Mouse (Mus musculus): ENCODE measurements around the gene Tdp1.
A peak's percentile ranks its signal among the peaks of the same experiment; 100 is the strongest.

The Tdp1 gene

DNA sequence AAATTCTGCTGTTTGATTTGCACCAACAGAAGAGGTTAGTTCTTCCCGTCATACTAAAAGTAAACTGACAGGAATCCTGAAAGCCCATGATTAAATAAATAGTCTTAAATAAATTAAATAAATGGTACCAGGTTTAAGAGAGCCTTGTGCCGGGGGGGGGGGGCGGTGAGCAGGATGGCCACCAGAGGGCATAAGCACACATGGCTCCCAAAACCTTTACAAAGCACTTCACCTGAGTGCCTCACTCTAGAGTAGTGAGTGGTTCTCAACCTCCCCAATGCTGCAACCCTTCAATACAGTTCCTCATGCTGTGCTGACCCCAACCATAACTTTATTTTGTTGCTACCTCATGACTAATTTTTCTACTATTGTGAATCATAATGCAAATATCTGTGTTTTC, 15.7 kb downstream of the Tdp1 start:
- no peak for DNase-seq

DNA sequence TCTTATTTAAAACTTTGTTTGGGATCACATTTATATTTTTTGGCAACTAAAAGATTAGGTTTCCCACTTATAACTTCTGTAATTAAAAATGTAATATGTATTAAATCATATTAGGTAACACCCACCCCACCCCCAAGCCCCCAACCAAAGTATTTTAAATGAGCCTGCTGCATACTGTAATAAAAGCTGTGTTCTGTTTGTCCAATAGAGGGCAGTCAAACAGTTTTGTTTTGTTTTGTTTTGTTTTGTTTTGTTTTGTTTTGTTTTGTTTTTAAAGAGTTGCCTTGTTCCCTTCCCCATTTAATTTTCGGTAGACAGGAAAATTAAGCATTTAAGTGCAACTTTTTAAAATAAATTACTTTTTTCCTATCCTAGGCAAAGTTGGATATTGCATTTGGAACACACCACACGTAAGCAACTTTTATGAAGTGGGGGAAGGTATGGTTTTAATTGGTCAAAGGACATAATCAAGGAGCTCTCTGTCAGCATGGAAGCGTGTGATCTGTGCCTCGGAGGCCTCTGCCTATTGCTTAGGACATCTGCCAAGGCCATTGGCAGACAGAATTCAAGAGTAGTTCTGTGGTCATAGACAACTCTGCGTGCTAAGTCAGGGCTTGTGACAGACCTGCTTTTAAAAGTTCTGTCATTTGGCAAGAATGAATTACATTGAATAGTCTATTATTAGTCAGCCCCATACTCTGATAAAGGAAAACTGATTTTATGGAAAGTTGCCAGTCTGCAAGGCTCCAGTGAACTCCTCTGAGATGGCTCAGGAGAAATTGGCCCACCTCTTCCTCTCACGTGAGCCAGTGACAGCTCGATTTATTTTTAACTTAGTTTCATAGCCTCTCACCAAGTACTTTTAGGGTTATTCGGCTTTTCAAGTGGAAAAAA, 17.9 kb downstream of the Tdp1 start:
- DNase-seq = peak; percentile 24

DNA sequence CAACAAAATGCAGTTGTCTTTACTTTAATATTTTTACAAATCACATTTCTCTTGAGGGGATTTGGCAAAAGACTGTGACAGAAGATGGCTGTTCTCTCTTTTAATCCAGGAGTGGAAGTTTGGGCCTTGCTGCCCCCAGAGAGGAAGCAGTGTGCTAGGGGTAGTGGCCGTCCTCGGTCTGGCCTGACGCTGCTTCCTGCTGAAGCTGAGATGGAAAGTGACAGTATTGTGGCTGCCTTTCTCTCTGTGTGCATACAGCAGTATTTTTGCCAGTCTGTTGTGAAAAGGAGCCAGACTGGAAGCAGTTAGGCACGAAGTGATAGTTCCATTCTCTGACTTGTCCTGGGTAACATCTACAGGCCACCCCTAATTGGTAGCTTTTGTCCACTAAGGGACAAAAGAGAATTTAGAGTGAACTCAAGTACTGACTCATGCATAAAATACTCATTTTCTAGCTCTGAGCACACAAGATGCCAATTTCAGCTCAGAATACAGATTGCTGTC, 18.6 kb downstream of the Tdp1 start:
- no peak for DNase-seq

DNA sequence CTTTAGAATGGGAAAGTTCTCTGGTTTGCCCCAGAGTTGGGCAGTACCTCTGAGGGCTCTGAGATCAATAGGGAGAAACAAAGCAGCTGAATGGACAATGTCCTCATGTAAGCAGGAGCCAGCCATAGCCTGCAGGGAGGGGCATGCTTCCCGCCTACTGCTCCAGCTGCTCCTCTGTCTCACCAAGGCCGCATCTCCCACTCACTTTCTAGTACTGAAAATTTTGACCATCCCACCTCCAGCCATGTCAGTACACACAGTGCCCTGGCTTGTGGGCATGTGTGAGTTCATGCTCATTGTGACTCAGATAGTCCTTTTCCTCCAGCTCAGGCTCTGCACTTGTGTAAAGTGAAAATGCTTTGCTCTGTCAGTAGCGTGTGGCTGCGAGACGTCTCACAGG, 20.2 kb downstream of the Tdp1 start:
- DNase-seq = no peak

GRCm38 (mm10) chr12:99911466-99911865, 27.1 kb downstream of the Tdp1 start:
- peak; percentile 38 for DNase-seq

DNA sequence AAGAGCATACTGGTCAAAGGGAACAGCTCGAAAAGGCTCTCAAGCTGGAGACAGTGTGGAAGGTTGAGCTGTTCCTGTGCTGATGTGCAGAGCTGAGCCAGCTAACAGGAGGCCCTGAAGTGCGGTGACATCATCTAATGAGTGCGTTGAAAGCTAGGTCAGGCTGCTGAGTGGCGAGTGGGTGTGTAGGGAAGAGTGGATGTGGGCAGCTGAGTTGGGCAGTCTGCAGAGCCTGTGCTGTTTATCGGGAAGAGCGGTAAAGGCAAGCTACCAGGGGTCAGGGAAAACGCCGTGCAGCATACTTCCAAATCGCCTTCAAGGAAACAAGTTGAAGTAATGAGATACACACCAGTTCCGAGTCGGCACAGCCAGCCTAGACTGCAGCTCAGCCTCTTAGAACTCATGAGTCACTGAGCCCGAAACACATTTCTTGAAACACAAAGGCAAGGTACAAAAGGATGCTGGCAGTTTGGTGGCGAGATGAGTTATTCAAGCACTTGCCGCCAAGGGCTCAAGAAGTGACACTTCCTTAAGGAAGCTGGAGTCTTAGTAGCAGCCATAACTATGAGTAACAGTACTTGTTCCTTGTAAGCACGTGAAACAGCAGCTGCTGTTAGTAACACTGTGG, 33.6 kb downstream of the Tdp1 start:
- DNase-seq = no peak

- no peak for DNase-seq
Observed at GRCm38 (mm10) chr12:99919636-99920035, 35.3 kb downstream of the Tdp1 start.

DNA sequence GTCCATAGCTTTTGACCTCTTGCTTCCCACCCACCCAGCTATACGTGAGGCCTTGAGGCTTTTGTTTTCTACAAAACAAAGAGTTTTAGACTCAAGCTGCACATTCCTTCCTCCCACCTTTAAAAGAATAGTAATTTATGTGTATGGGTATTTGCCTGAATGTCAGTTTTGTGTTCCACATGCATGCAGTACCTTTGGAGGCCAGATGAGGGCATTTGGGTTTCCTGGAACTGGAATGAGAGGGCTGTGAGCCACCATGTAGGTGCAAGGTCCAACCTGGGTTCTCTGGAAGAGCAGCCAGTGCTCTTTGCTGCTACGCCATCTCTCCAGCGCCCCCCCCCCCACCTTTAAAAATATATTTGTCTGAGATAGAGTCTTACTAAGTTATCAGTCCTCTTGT, 36.7 kb downstream of the Tdp1 start:
- no peak for DNase-seq

DNA sequence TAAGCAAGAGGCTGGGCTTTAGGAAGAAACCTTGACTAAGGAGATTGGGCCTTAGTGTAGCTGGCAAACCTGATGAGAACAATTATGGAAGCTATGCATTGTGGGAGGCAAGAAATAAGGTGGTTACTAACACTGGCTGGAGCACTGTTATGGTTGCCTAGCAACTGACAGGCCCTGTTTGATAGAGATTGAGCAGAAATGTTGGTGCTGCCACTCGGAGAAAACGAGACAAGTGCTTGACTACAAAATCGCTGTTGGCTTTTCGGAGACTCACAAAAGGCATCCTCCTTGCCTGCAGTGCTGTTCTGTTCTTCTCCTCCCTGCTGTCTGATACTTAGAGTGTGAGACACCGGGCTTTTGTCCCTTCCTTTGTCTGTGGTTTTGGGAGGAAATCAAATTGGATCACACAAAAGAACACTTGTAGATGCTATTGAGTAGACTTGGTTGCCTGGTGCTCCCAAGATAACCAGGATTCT, 38.9 kb downstream of the Tdp1 start:
- DNase-seq = no peak

- no peak for DNase-seq
Observed at GRCm38 (mm10) chr12:99923703-99924102, 39.4 kb downstream of the Tdp1 start.

DNA sequence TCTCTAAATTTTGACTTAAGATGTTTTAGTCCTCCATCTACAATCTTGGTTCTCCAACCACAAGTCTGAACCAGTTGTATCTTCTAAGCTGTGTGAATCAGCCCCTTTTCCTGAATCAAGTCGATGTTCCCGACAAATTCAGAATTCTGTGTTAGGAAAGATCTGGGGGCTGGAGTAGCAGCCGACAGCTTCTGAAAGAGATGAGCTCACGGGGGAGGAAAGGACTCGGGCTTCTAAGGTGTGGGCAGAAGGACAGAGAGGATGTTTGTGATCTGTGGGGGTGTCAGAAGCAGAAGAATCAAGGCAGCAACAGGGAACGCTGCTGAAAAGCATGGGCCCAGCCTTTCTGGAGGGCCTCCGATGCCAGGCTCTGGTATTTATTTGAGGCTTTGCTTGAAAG, 44.0 kb downstream of the Tdp1 start:
- no peak for DNase-seq

- DNase-seq = no peak
Observed at GRCm38 (mm10) chr12:99929160-99929559, 44.8 kb downstream of the Tdp1 start.

GRCm38 (mm10) chr12:99932245-99932644, 47.9 kb downstream of the Tdp1 start:
- no peak for DNase-seq

- DNase-seq = no peak
Observed at GRCm38 (mm10) chr12:99933630-99934029, 49.3 kb downstream of the Tdp1 start.

GRCm38 (mm10) chr12:99935403-99935802, 51.1 kb downstream of the Tdp1 start:
- no peak for DNase-seq

- no peak for DNase-seq
Observed at GRCm38 (mm10) chr12:99938476-99938875, 54.2 kb downstream of the Tdp1 start.

DNA sequence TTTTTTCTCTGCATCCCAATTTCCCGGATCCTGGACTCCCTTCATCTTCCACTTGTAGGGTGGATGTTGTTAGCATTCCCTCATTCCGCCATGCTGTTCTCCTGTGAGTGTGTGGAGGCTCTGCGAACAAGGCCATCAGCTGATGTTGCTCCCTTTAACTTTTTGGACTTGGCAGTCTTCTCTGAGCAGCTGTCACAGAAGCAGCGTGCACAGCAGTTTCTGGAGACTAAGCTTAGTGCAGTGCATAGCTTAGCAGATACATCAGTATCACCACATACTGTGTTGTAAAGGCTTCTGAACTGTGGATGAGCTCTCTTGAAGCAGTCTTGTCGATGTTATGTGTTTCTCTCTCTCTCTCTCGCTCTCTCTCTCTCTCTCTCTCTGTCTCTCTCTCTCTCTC, 54.9 kb downstream of the Tdp1 start:
- DNase-seq = no peak

- DNase-seq = peak; percentile 72
Observed at GRCm38 (mm10) chr12:99940704-99941103, 56.4 kb downstream of the Tdp1 start.

GRCm38 (mm10) chr12:99942441-99942840, 58.1 kb downstream of the Tdp1 start:
- DNase-seq = no peak

- no peak for DNase-seq
Observed at GRCm38 (mm10) chr12:99952928-99953327, 68.6 kb downstream of the Tdp1 start.

- no peak for DNase-seq
Observed at GRCm38 (mm10) chr12:99956411-99956810, 72.1 kb downstream of the Tdp1 start.

GRCm38 (mm10) chr12:99958068-99959060, 74.0 kb downstream of the Tdp1 start:
- DNase-seq = no peak

- no peak for DNase-seq
Observed at GRCm38 (mm10) chr12:99959291-99959690, 75.0 kb downstream of the Tdp1 start.
